12 mouse cellular contexts compared by ENCODE assay signal in genomic region chr1:167752661-167753060, GRCm38 (mm10).
DNase-seq lines count a peak whose midpoint lies in the region; ATAC-seq and TF ChIP-seq lines count a peak whose summit lies in the region.
"Had no signal": no experiment of that assay in that cellular context is flagged by ENCODE, and none has a peak within 500 bp of the region (broad histone marks: within the 10 kb centered on the region; RNA-seq: fewer than 3 reads in every experiment).

No protein-coding gene starts in this region.

- TF ChIP-seq EP300 in lung, postnatal 0 days (IDR thresholded peaks at IDR 0.05): no peak

- DNase-seq in hindbrain, embryonic 14.5 days (ENCODE audit: low spot score): peak; percentile 30
- peak; percentile 15 for DNase-seq in lung, embryonic 14.5 days
- DNase-seq in lung, postnatal 0 days (ENCODE audit: low spot score): no peak
- peak; percentile 29 for DNase-seq in adrenal gland, postnatal 10 days
- DNase-seq in fat pad, adult 2 months (ENCODE audit: extremely low read depth, low read depth, low spot score): peak; percentile 19
- no peak for DNase-seq in heart, embryonic 10.5 days (ENCODE audit: low spot score)
- DNase-seq: cerebellum, adult 8-10 months; heart, postnatal 14 days; kidney, postnatal 10 days; liver, embryonic 13.5 days had no signal

- no peak overlapping the region for H3K9ac ChIP-seq in hindbrain, embryonic 14.5 days
- H3K9ac ChIP-seq in hindbrain, embryonic 13.5 days: no peak overlapping the region
- H3K9ac ChIP-seq in lung, embryonic 14.5 days: no peak overlapping the region
- H3K9ac ChIP-seq in lung, postnatal 0 days (replicated peaks; ENCODE audit: low read depth): no peak overlapping the region
- H3K9ac ChIP-seq: liver, embryonic 13.5 days had no signal

- no peaks in the 10 kb centered on the region for H3K9me3 ChIP-seq in hindbrain, embryonic 14.5 days (ENCODE audit: control insufficient read depth, low read length)
- no peaks in the 10 kb centered on the region for H3K9me3 ChIP-seq in hindbrain, embryonic 13.5 days
- H3K9me3 ChIP-seq in lung, embryonic 14.5 days (ENCODE audit: low read depth, low read length): no peaks in the 10 kb centered on the region
- no peaks in the 10 kb centered on the region for H3K9me3 ChIP-seq in lung, postnatal 0 days (ENCODE audit: low read length)
- H3K9me3 ChIP-seq in heart, embryonic 10.5 days: no peaks in the 10 kb centered on the region
- H3K9me3 ChIP-seq: liver, embryonic 13.5 days had no signal

- no peak overlapping the region for H3K4me3 ChIP-seq in hindbrain, embryonic 14.5 days (replicated peaks; ENCODE audit: low read length)
- H3K4me3 ChIP-seq in hindbrain, embryonic 13.5 days: no peak overlapping the region
- H3K4me3 ChIP-seq in lung, embryonic 14.5 days (ENCODE audit: low read depth, low read length): no peak overlapping the region
- no peak overlapping the region for H3K4me3 ChIP-seq in lung, postnatal 0 days (ENCODE audit: low read depth, low read length)
- H3K4me3 ChIP-seq in heart, embryonic 10.5 days: no peak overlapping the region
- H3K4me3 ChIP-seq: liver, embryonic 13.5 days had no signal

- H3K4me2 ChIP-seq in hindbrain, embryonic 14.5 days (replicated peaks): no peak overlapping the region
- H3K4me2 ChIP-seq in hindbrain, embryonic 13.5 days: no peak overlapping the region
- H3K4me2 ChIP-seq in lung, embryonic 14.5 days: no peak overlapping the region
- no peak overlapping the region for H3K4me2 ChIP-seq in lung, postnatal 0 days (replicated peaks; ENCODE audit: low read depth, low read length)
- H3K4me2 ChIP-seq: liver, embryonic 13.5 days had no signal

- no peak for TF ChIP-seq CTCF in lung, embryonic 14.5 days (IDR thresholded peaks at IDR 0.05; ENCODE audit: low read depth)
- no peak for TF ChIP-seq CTCF in lung, postnatal 0 days (IDR thresholded peaks at IDR 0.05)

- no peak overlapping the region for H3K27ac ChIP-seq in hindbrain, embryonic 14.5 days
- H3K27ac ChIP-seq in hindbrain, embryonic 13.5 days: no peak overlapping the region
- no peak overlapping the region for H3K27ac ChIP-seq in lung, embryonic 14.5 days (ENCODE audit: low read depth)
- H3K27ac ChIP-seq in lung, postnatal 0 days (ENCODE audit: low read length): no peak overlapping the region
- H3K27ac ChIP-seq in heart, embryonic 10.5 days: no peak overlapping the region
- H3K27ac ChIP-seq: liver, embryonic 13.5 days had no signal

- 0 out of 2 replicates have a peak, but pooled peaks cover 9% of the 10 kb centered on the region for H3K4me1 ChIP-seq in hindbrain, embryonic 14.5 days (replicated peaks; ENCODE audit: control insufficient read depth, insufficient read depth, low read length)
- peaks cover 17% of the 10 kb centered on the region for H3K4me1 ChIP-seq in hindbrain, embryonic 13.5 days (replicated peaks)
- peaks cover 5% of the 10 kb centered on the region; the same call in 1 of the 2 replicates for H3K4me1 ChIP-seq in lung, embryonic 14.5 days (ENCODE audit: insufficient read depth)
- H3K4me1 ChIP-seq in lung, postnatal 0 days (ENCODE audit: insufficient read depth, low read depth, low read length): no peaks in the 10 kb centered on the region
- H3K4me1 ChIP-seq in heart, embryonic 10.5 days: 0 out of 2 replicates have a peak, but pooled peaks cover 3% of the 10 kb centered on the region
- H3K4me1 ChIP-seq: liver, embryonic 13.5 days had no signal

- H3K36me3 ChIP-seq in hindbrain, embryonic 14.5 days (replicated peaks; ENCODE audit: control insufficient read depth, insufficient read depth): no peaks in the 10 kb centered on the region
- H3K36me3 ChIP-seq in hindbrain, embryonic 13.5 days: no peaks in the 10 kb centered on the region
- no peaks in the 10 kb centered on the region for H3K36me3 ChIP-seq in lung, embryonic 14.5 days (ENCODE audit: insufficient read depth)
- H3K36me3 ChIP-seq in lung, postnatal 0 days (ENCODE audit: insufficient read depth, low read length): no peaks in the 10 kb centered on the region
- H3K36me3 ChIP-seq in heart, embryonic 10.5 days: no peaks in the 10 kb centered on the region
- H3K36me3 ChIP-seq: liver, embryonic 13.5 days had no signal

- H3K27me3 ChIP-seq in hindbrain, embryonic 14.5 days (ENCODE audit: control insufficient read depth, insufficient read depth, low read length): peaks cover 15% of the 10 kb centered on the region; the same call in 1 of the 2 replicates
- peaks cover 68% of the 10 kb centered on the region for H3K27me3 ChIP-seq in hindbrain, embryonic 13.5 days
- no peaks in the 10 kb centered on the region for H3K27me3 ChIP-seq in lung, embryonic 14.5 days (ENCODE audit: insufficient read depth, low read length)
- H3K27me3 ChIP-seq in lung, postnatal 0 days (replicated peaks; ENCODE audit: insufficient read depth, low read length): no peaks in the 10 kb centered on the region
- 0 out of 2 replicates have a peak, but pooled peaks cover 16% of the 10 kb centered on the region for H3K27me3 ChIP-seq in heart, embryonic 10.5 days (ENCODE audit: insufficient read depth, poor library complexity, severe bottlenecking)
- H3K27me3 ChIP-seq: liver, embryonic 13.5 days had no signal

- 68% methylated on average over 5 of the region's 5 CpGs for WGBS in hindbrain, embryonic 14.5 days
- WGBS in hindbrain, embryonic 13.5 days: 77% methylated on average over 5 of the region's 5 CpGs
- 64% methylated on average over 5 of the region's 5 CpGs for WGBS in lung, embryonic 14.5 days
- WGBS in lung, postnatal 0 days: 49% methylated on average over 5 of the region's 5 CpGs
- 78% methylated on average over 5 of the region's 5 CpGs for WGBS in heart, embryonic 10.5 days

- no peak for ATAC-seq in hindbrain, embryonic 14.5 days (ENCODE audit: low FRiP score)
- no peak for ATAC-seq in hindbrain, embryonic 13.5 days (ENCODE audit: low FRiP score)
- ATAC-seq in lung, embryonic 14.5 days (ENCODE audit: insufficient read depth): no peak
- no peak for ATAC-seq in lung, postnatal 0 days
- no peak for ATAC-seq in monocyte, adult 5-6 weeks (replicated peaks; ENCODE audit: insufficient number of reproducible peaks, low FRiP score, low TSS enrichment, poor library complexity, severe bottlenecking)

Comparison
In these comparisons a context has a peak if more than half of its experiments do, and no peak if none do; other contexts are left out.
1. DNase-seq: peak in hindbrain, embryonic 14.5 days (single experiment), lung, embryonic 14.5 days (single experiment), adrenal gland, postnatal 10 days (single experiment) and fat pad, adult 2 months (single experiment); none in lung, postnatal 0 days (single experiment) and heart, embryonic 10.5 days (single experiment).